Mouse (Mus musculus) CD4-positive, CD25-positive, alpha-beta regulatory T cell, adult 9 weeks (primary cell): ENCODE measurements around the gene Dynlt1a. TPM values are rescaled to one million over a fixed set of nuclear protein-coding genes. Genes with fewer than 3 reads are reported as not detected.

Experiments
- polyA plus RNA-seq: library from polyadenylated mRNA; unstranded; fragments of 100-300 nt; shearing (Covaris generic); gene quantifications from one replicate; pipeline ENCODE4 v1.2.1, GENCODE M21; 2017

Dynlt1a gene
- polyA plus RNA-seq = 14.0 TPM

DNA sequence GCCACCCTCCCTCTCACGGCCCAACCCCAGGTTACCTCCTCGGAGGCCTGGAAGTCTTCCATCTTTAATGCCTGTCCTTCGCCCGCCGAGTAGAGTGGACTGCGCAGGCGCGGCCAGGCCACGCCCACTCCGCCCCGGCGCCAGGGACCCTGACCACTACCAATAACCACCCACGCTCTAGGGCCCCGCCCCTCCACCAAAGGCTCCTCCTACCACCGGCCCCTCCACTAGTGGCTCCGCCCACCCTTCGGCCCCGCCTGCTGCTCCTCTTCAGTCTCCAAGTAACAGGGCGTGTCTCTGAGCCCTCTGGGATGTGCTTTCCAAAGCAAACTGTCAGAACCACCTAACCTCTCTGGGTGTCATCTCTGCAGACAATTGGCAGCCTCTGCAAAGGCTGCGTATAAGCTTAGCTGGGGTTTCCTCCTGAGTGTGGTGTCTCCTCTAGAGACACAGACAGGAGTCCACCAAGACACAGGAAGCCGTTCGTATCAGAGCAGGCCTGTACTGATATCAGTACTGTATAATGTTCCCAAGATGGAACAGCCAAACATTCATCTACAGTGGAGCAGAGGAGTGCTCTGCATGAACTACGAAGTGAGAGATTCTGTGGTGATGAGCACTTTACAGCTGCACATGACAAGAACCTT lies at the start of gene Dynlt1a:
TSS of gene Dynlt1a (minus strand) at position 162 of the 647 bp plus-strand sequence.

DNA sequence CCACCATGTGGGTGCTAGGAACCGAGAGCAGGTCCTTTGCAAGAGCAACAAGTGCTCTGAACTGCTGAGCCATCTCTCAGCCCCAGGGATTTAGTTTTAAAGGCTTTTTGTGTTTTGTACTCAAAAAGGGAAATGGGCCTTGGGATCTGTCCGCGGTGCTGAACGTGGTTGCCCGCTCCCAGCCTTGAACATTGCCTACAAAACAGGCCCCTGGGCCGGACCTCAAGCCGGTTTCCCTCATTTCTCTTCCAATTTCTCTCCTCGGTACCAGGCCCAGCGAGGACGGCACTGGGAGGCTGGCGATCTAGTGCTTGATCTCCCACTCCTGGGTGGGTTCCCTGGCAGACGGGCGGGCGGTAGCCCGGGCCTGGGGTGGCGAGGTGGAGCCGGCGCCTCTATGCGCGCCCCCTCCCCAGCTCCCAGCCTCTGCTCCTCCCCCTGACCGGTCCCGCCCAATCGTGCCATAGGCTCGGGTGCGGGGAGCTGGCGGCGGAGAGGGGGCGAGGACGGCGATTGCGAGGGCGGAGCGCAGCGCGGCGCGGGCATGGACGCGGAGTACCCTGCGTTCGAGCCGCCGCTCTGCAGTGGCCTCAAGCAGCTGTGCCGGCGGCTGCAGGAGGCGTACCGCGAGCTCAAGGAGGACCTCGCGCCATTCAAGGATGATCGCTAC lies 60.8 kb downstream of the Dynlt1a start, which contains the start of gene Tmem181a:
TSS of gene Tmem181a (plus strand) at position 461 of the 670 bp plus-strand sequence.

Other genes with a start within 250 kb of the Dynlt1a start
- 4.0 TPM for gene Serac1, start 237.8 kb downstream of the Dynlt1a start, polyA plus RNA-seq
- 98.2 TPM for gene Gtf2h5, start 237.7 kb downstream of the Dynlt1a start, polyA plus RNA-seq
- gene Tulp4, start 211.1 kb downstream of the Dynlt1a start, polyA plus RNA-seq = 56.2 TPM
- gene Tmem181a, start 60.6 kb downstream of the Dynlt1a start, polyA plus RNA-seq = 20.5 TPM
- gene Dynlt1b, start 112.6 kb upstream of the Dynlt1a start, polyA plus RNA-seq = 161 TPM